In genomic region chr11:97974141-97974540, GRCm38 (mm10) we compare ENCODE assay signal across 18 mouse cellular contexts. TPM values are rescaled to one million over a fixed set of nuclear protein-coding genes. Genes with fewer than 3 reads are reported as not detected.
"Had no signal": no experiment of that assay in that cellular context is flagged by ENCODE, and none has a peak within 500 bp of the region (broad histone marks: within the 10 kb centered on the region; RNA-seq: fewer than 3 reads in every experiment).

No protein-coding gene starts in this region.

- H3K4me1 ChIP-seq: midbrain, embryonic 15.5 days; neural tube, embryonic 12.5 days had no signal

- DNase-seq: liver, postnatal 0 days; lung, adult 2 months; lung, postnatal 14 days; lung, postnatal 36 days; right cerebral cortex, postnatal 14 days; thymus, adult 2 months; thymus, postnatal 25 days; thymus, postnatal 4 days had no signal

- ATAC-seq: liver, postnatal 0 days; lung, postnatal 0 days; midbrain, embryonic 13.5 days; midbrain, embryonic 15.5 days had no signal

- H3K27me3 ChIP-seq: lung, embryonic 15.5 days; midbrain, embryonic 13.5 days; midbrain, embryonic 15.5 days; neural tube, embryonic 12.5 days; stomach, embryonic 15.5 days had no signal

- H3K36me3 ChIP-seq: lung, embryonic 15.5 days; midbrain, embryonic 13.5 days; midbrain, embryonic 15.5 days; neural tube, embryonic 12.5 days; stomach, embryonic 15.5 days had no signal

- H3K4me3 ChIP-seq: lung, embryonic 15.5 days; megakaryocyte, embryonic 14.5 days; midbrain, embryonic 13.5 days; midbrain, embryonic 15.5 days; neural tube, embryonic 12.5 days; stomach, embryonic 15.5 days had no signal

- H3K9me3 ChIP-seq: lung, embryonic 15.5 days; midbrain, embryonic 13.5 days; midbrain, embryonic 15.5 days; neural tube, embryonic 12.5 days; stomach, embryonic 15.5 days had no signal

- H3K4me2 ChIP-seq: lung, embryonic 15.5 days; midbrain, embryonic 11.5 days; midbrain, embryonic 13.5 days; midbrain, embryonic 15.5 days; neural tube, embryonic 12.5 days; stomach, embryonic 15.5 days had no signal

- H3K9ac ChIP-seq: liver, postnatal 0 days; lung, embryonic 15.5 days; midbrain, embryonic 13.5 days; midbrain, embryonic 15.5 days; neural tube, embryonic 12.5 days; stomach, embryonic 15.5 days had no signal

- H3K27ac ChIP-seq: lung, embryonic 15.5 days; macrophage; midbrain, embryonic 13.5 days; midbrain, embryonic 15.5 days; neural tube, embryonic 12.5 days; stomach, embryonic 15.5 days; stomach, postnatal 0 days had no signal

RNA-seq across cellular contexts. Expression of gene Plxdc1, which starts 12.1 kb away (rescaled TPM):
- polyA plus RNA-seq: midbrain, embryonic 11.5 days had no signal
